Mouse (Mus musculus): ENCODE results near the gene Nme8. TPM values are rescaled to one million over a fixed set of nuclear protein-coding genes. Genes with fewer than 3 reads are reported as not detected.

Nme8 gene
- total RNA-seq, 4 experiments from 2014 or later: not detected

DNA sequence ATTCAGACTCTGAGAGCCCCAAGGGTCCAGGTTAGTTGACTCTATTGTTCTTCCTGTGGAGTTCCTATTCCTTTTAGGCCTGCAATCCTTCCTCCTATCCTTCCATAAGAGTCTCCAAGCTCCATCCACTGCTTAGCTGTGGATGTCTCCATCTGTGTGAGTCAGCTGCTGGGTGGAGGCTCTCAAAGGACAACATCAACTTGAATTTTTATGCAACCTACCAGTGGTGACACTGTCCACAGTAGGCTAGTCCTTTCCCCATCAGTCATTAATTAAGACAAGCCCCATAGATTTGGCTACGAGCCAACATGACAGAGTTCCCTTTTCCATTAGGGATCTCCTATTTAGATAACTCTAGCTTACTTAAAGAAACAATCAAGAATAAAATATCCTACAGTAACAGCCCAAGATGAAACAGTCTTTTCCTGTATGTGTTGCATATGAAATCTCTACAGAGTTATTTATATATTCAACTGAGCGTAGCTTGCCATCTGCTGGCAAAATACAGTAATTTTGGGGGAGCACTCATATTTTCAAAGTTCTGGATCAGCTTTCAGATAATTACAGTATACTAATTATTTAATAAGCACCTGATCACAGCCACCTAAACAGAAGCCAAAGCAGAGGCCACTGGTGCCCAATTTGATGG, 57.3 kb downstream of the Nme8 start:
- DNase-seq (ENCODE audit: low spot score): no peak

DNA sequence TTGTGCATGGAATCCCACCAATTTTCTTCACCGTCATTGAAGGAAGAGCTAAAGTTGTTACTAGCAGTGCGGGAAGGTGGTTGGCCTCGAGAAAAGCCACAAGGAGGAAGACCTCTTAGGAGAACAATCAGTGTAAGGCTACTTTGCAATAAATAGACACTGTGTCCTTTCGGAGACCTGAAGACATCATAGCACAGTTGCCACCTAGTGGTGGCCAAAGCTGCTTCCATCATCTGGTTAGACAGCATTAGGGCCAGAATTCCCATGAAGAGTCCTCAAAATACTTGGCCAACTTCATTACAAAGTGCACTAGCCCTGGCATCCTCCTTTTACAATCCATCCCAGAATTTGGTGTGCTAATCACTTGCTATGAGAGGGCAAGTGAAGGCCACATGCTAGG, 61.5 kb downstream of the Nme8 start:
- no peak for DNase-seq (ENCODE audit: low spot score)

DNA sequence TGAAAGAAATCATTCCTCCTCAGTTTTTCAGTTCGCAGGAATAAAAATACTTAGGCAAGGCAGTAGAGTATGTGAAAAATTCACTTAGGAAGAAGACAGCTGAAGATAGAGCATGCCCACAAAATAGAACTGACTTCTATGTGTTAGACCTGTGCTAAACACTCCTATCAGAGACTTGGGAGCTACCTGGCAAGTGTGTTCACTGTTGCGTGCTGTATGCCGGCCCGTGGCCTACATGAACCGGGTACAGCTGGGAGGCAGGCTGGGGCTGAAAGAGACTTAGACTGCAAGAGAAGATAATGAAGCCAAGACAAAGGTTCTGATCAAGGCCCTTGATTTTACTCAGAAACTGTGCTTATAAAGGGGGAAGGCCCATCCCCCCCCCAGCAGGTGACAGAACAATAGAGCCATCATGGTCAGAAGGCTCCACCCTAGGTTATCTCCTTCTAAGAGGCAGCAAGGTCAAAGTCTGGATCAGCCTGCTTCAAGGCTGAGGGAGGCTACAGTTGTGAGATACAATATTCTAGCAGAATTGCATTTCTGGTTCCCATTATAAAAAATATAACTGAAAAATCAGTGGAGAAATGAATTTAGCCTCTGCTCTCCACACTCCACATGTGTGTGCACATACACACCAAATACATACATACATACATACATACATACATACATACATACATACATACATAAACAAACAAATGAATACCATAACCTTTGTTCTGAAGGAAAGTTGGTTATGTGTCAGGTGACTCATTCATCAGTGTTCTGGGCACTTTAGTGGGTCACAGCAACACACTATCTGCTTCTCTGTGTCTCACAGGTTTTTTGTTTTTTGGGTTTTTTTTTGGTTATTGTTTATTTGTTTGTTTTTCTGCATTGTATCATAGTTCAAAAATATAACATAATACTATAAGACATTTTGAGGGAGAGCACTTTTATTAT, 66.6 kb downstream of the Nme8 start:
- DNase-seq (ENCODE audit: low spot score): no peak

GRCm38 (mm10) chr13:19626473-19626872, 71.1 kb downstream of the Nme8 start:
- no peak for DNase-seq (ENCODE audit: low spot score)

GRCm38 (mm10) chr13:19624632-19625320, 72.8 kb downstream of the Nme8 start:
- DNase-seq (ENCODE audit: low spot score): no peak

GRCm38 (mm10) chr13:19623228-19623905, 74.2 kb downstream of the Nme8 start:
- DNase-seq (ENCODE audit: low spot score): no peak

GRCm38 (mm10) chr13:19622573-19623227, 74.9 kb downstream of the Nme8 start, which contains the start of gene Sfrp4:
Sfrp4 (plus strand) TSS chr13:19623104.
- peak; percentile 38 for DNase-seq (ENCODE audit: low spot score)

DNA sequence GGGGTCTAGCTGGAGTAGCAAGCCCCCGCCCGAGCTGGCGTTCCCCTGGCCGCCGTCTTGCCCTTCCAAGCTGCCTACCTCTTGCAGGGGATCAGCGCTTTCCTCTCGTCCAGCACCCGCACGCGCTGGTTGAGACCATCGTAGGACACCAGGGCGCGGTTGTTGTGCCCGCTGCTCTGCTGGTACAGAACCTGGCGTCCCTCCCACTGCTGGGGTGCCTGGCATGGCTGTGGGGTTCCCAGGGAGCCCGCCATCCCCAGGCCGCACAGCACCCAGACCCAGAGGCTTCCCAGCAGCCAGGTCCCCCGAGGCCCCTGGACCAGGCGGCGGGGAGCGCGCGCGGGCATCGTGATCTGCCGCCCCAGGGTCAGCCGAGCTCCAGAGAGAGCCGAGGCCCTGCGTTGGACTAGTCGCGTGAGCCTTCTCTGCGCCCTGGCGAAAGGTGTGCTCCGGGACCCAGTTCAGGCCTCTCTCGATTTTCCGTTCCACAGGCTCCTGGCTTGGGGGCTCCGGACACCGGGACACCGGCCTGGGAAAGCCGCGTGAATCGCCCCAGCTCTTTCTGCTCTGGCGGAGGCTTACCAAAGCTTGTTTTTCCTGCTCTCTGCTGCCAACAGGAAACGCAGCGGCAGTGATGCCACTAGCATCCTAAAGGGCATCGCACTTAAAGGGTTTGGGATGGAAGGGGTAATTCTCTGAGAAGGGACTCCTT, 78.2 kb downstream of the Nme8 start, which contains the start of gene Epdr1:
Gene Epdr1 (minus strand): TSS at position 712 of the 712 bp plus-strand sequence.
- DNase-seq (ENCODE audit: low spot score): peak; percentile 27

DNA sequence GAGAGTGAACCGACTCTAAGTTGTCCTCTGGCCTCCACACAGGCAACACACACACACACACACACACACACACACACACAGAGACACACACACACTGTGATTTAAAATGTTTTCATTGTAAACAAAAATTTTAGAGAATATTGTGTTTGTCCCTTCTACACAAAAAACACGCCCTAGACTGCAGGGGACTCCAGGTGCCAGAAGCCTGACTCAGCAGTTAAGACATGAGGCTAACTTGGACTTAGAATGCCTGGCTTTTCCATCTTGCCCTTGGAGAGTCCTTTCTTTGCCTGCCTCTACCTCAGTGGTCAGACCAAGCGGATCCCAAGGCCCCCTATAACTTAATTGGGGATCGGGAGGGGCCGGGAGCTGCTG, 78.8 kb downstream of the Nme8 start:
- DNase-seq (ENCODE audit: low spot score): no peak

GRCm38 (mm10) chr13:19618081-19618480, 79.5 kb downstream of the Nme8 start:
- DNase-seq (ENCODE audit: low spot score): no peak

DNA sequence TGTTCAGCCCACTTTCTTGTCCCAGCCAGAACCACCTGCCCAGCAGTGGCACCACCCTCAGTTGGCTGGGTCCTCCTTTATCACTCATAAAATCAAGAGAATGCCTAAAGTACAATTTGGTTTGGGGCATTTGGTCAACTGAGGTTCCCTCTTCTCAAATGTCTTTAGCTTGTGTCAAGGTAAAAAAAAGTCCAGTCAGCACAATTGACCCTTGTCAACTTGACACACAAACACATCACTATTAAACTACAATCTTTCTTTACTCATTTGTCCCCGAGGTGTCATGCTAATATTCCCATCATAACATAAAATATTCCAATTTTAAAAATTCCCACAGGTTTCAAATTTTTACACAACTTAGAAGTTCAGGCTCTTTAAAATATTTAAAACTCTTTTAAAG, 83.3 kb downstream of the Nme8 start:
- DNase-seq (ENCODE audit: low spot score): no peak

GRCm38 (mm10) chr13:19613426-19613825, 84.2 kb downstream of the Nme8 start:
- no peak for DNase-seq (ENCODE audit: low spot score)

GRCm38 (mm10) chr13:19612963-19613362, 84.6 kb downstream of the Nme8 start:
- DNase-seq (ENCODE audit: low spot score): no peak

DNA sequence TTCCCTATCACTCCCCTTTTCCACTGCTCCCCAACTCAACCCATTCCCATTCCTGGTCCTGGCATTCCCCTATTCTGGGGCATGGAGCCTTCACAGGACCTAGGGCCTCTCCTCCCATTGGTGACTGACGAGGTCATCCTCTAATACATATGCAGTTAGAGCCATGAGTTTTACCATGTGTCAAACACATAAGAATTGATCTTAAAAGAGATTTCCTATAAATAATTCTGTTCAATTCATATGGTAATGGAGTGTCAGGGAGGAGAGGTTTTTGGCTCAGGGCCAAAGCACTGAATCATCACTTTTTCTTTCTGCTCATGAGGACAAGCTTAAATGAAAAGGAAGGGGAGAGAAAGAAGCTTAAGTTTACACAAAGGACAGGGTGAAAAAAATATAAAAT, 85.2 kb downstream of the Nme8 start:
- no peak for DNase-seq (ENCODE audit: low spot score)

DNA sequence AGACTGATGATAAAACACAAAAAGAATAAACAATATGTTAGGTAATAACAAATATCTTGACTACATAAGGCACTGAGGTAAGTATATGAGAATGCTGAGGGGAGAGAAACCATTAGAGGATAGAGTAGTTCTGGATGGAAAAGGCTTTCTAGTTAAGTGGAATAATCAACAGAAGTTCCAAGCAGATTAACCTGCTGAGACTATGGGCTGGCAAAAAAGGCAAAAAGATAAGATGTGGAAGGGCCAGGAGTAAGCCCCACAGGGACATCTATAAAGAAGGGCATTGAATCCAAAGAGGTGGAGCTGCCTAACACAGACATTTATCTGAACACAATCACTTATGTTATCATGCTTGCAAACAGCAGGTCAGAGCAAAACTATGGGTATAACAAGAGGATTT, 89.5 kb downstream of the Nme8 start:
- DNase-seq (ENCODE audit: low spot score): no peak

GRCm38 (mm10) chr13:19604916-19605315, 92.7 kb downstream of the Nme8 start:
- DNase-seq (ENCODE audit: low spot score): no peak

DNA sequence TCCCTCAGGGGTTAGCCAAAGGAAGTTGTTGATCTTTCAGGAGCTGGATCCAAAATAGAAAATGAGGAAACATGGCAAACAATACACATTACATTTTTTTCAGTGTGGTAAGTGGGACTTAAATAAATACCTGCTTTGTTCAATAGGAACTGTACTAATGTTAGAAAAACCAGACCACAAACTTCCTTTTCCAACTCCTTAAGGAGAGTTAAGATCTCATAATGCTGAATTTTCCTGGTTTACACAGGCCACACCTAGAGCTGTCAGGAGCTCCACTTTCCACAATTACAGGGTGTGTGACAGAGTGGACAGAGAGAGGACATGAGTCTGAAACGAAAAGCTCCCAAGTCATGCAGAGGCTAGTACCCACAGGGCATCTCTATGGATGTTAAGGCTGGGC, 93.9 kb downstream of the Nme8 start:
- no peak for DNase-seq (ENCODE audit: low spot score)

GRCm38 (mm10) chr13:19602531-19602930, 95.1 kb downstream of the Nme8 start:
- no peak for DNase-seq (ENCODE audit: low spot score)

DNA sequence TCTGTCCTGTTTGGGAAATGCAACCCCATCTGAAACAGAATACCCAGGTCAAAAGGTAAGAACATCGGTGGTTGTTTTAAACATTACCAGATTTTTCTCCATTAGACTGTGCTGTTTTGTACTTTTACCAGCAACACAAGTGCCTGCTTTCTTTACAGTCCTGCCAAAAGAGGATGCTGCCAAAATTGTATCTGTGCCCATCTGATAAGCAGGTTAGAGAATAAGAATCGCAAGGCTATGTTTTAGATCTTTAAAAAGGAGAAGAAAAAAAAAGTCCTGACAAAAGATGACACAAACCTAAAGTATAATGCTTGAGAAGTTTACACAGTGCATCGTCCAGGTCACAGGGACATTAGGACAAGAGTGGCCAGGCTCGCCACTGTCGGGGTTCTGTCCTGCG, 98.4 kb downstream of the Nme8 start:
- DNase-seq (ENCODE audit: low spot score): no peak

- DNase-seq (ENCODE audit: low spot score): no peak
Observed at GRCm38 (mm10) chr13:19595141-19595540, 102.5 kb downstream of the Nme8 start.
